Mouse (Mus musculus) bone marrow, adult 2 months (tissue): ENCODE results near the gene Slit3.

Source experiments
- CTCF ChIP-seq: fragments of 200-500 bp; IDR thresholded peaks from 2 replicates; pipeline ENCODE4 v1.5.1; 2011; ENCODE audit warnings: low read length, control low read depth; ENCODE audit not compliant: control insufficient read depth, insufficient read depth
- POLR2A ChIP-seq: fragments of 200-500 bp; IDR thresholded peaks from 2 replicates; pipeline ENCODE4 v1.6.1; 2011; ENCODE audit warnings: low read depth, mild to moderate bottlenecking, control low read depth, low read length, borderline replicate concordance; ENCODE audit not compliant: control insufficient read depth

GRCm38 (mm10) chr11:35415768-35416401 is 294.9 kb downstream of the Slit3 start:
- no peak for TF ChIP-seq CTCF
- no peak for TF ChIP-seq POLR2A
